Mouse (Mus musculus) spleen, adult 2 months (tissue): Measurements from ENCODE around the gene Acvr1. TPM values are rescaled to one million over a fixed set of nuclear protein-coding genes. Genes with fewer than 3 reads are reported as not detected.

Experiments
- DNase-seq, 2 experiments: peaks; one replicate each; pipeline versions ENCODE4 v3.0.0 to v3.0.0-alpha.2; 2012 to 2021; ENCODE audit warnings: low spot score in 2 of 2, low read depth in 1 of 2
- H3K27ac ChIP-seq: fragments of 200-500 bp; 2 replicates; pipeline ENCODE4 v1.5.1; 2012; ENCODE audit warnings: low read length, inconsistent platforms; ENCODE audit not compliant: insufficient read depth
- H3K27me3 ChIP-seq: fragments of 200-500 bp; 2 replicates; pipeline ENCODE4 v1.6.1; 2012; ENCODE audit warnings: mild to moderate bottlenecking, moderate library complexity, low read length, inconsistent platforms; ENCODE audit not compliant: control insufficient read depth, insufficient read depth
- H3K36me3 ChIP-seq: fragments of 200-500 bp; 2 replicates; pipeline ENCODE4 v1.6.1; 2012; ENCODE audit warnings: mild to moderate bottlenecking, low read length, inconsistent platforms; ENCODE audit not compliant: control insufficient read depth, insufficient read depth
- H3K4me1 ChIP-seq: fragments of 200-500 bp; 2 replicates; pipeline ENCODE4 v1.6.1; 2011; ENCODE audit warnings: inconsistent platforms; ENCODE audit not compliant: control insufficient read depth, insufficient read depth, insufficient read length
- H3K4me3 ChIP-seq: fragments of 200-500 bp; 2 replicates; pipeline ENCODE4 v1.5.1; 2011; ENCODE audit warnings: mild to moderate bottlenecking, inconsistent platforms; ENCODE audit not compliant: insufficient read depth, insufficient read length; ENCODE audit errors: extremely low read depth
- CTCF ChIP-seq: fragments of 200-500 bp; IDR thresholded peaks from 2 replicates; pipeline ENCODE4 v1.5.1; 2011; ENCODE audit warnings: mild to moderate bottlenecking, inconsistent platforms; ENCODE audit not compliant: insufficient read depth, insufficient read length, insufficient replicate concordance; ENCODE audit errors: extremely low read depth
- POLR2A ChIP-seq: fragments of 200-500 bp; IDR thresholded peaks from 2 replicates; pipeline ENCODE4 v1.6.1; 2011; ENCODE audit warnings: low read depth, low read length, inconsistent platforms
- WGBS: fragments of 180-500 bp; shearing (Covaris S2); methylation state at CpG from one replicate; pipeline ENCODE4 v1.1.7; 2018; 5-methylcytosine and 5-hydroxymethylcytosine counted together
- polyA plus RNA-seq: library from polyadenylated mRNA; depleted of rRNA; stranded (reverse); fragments of >200 nt; gene quantifications from 2 replicates; pipeline ENCODE4 v1.2.3, GENCODE M21; 2012

Gene Acvr1
- polyA plus RNA-seq, 1 experiment, result 1.8 TPM

DNA sequence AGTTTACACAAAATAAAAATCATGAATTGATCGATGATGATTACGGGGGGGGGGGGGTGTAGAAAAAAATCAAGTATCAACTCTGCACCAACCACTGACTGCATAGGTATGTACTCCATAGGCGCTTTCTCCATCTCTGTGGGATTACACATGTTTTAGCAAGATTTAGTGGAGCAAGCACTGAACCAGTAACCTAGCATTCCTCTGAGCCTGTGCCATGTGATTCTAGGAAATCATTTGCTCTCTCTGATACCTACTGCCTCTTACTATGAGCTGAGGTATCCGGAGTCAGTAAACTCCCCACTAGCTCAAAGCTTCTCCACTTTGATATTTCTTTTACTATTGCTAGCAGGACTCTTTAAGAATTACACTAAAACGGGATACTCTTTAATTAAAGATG, 43.1 kb downstream of the Acvr1 start:
- no peak for DNase-seq
- TF ChIP-seq POLR2A (no peak), CTCF (no peak)
- Histone ChIP-seq H3K27me3 (no peaks in the 10 kb centered on the region), H3K4me3 (no peak overlapping the region), H3K27ac (no peak overlapping the region), H3K4me1 (no peaks in the 10 kb centered on the region), H3K36me3 (no peaks in the 10 kb centered on the region)
- WGBS, result 93% methylated on average over 5 of the region's 5 CpGs

DNA sequence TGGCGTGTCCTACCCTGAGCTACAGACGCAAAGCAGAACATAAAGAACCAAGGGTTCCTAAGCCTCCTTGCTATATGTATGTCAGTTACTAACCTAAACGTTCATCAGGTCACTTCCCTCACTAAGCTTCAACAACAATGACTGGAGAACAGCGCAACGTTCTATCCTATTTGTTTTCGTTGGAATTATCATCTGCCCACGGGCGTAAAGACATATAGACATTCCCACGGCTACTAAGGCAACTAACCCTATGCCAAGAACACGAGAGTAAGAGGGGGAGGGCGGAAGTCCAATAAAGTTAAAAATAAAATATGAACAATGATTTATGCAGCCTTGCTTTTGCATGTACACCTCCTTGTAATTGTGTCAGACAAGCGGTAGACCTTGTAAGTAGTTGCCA, 43.9 kb downstream of the Acvr1 start:
- TF ChIP-seq POLR2A, result no peak
- TF ChIP-seq CTCF, result no peak
- Histone ChIP-seq H3K27me3 (no peaks in the 10 kb centered on the region), H3K4me1 (no peaks in the 10 kb centered on the region), H3K36me3 (no peaks in the 10 kb centered on the region), H3K4me3 (no peak overlapping the region), H3K27ac (no peak overlapping the region)
- DNase-seq, result no peak
- 89% methylated on average over 12 of the region's 12 CpGs for WGBS

DNA sequence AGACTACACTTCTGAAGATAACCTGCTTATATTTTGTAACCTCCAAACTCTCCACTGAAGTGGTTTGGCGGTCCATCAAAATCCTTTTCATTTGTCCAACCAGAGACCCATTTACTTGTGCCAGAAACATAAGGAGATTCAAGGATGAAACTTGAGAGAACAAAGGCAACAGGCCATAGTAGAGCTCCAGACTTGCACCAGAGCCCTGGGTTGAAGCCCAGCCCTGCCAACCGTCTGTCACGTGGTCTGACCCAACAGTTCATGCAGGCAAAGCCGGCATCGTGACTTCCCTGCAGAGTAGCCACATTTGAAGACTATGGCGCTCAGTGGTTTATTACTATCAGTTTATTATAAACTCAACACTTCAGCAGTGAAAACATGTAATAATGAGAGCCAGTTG, 45.3 kb downstream of the Acvr1 start:
- no peaks in the 10 kb centered on the region for H3K36me3 ChIP-seq
- no peak overlapping the region for H3K4me3 ChIP-seq
- TF ChIP-seq POLR2A (no peak), CTCF (no peak)
- H3K27me3 ChIP-seq, result no peaks in the 10 kb centered on the region
- DNase-seq, result no peak
- 94% methylated on average over 6 of the region's 6 CpGs for WGBS
- no peaks in the 10 kb centered on the region for H3K4me1 ChIP-seq
- H3K27ac ChIP-seq, result no peak overlapping the region

DNA sequence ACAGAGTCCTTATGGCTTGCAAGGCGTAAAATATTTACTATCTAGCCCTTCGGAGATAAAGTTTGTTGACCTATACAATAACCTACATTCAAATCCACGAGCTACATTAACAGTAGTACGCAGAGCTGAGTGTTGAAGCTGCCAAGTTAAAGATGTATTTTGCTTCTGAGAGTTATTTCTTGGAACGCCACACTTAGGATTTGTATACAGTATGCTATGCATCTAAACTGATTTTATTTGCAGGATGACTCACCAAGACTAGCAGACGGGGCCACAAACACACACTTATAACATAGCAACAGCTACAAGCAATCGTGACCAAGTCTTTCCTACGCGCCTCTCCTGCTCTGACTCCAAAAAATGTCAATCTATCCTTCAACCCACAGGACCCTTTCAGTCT, 46.2 kb downstream of the Acvr1 start:
- TF ChIP-seq POLR2A (no peak), CTCF (no peak)
- H3K27ac ChIP-seq, result no peak overlapping the region
- H3K4me1 ChIP-seq, result no peaks in the 10 kb centered on the region
- 90% methylated on average over 9 of the region's 9 CpGs for WGBS
- DNase-seq, result no peak
- H3K27me3 ChIP-seq, result no peaks in the 10 kb centered on the region
- no peak overlapping the region for H3K4me3 ChIP-seq
- no peaks in the 10 kb centered on the region for H3K36me3 ChIP-seq

DNA sequence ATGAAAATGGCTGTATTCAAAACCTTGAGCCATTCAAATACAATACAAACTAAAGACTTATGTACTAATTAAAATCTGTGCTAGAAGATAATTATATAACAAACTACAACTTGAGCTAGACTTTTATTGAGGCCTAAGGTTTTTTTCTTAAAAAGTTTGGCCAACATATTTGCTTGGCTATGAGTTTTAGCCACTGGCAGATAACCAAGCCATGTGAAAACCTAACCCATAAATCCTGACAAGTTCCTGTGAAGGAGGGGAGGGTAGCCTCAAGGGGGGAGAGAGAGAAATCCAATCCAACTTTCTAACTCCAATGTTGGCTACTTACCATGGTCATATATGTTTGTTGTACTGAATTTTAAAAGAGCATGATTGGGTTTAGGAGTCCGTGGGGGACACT, 48.4 kb downstream of the Acvr1 start:
- no peak for DNase-seq
- no peak for TF ChIP-seq POLR2A
- TF ChIP-seq CTCF, result no peak
- Histone ChIP-seq H3K4me3 (no peak overlapping the region), H3K27me3 (no peaks in the 10 kb centered on the region), H3K36me3 (no peaks in the 10 kb centered on the region), H3K4me1 (no peaks in the 10 kb centered on the region), H3K27ac (no peak overlapping the region)
- WGBS, result 95% methylated on average over 1 of the region's 1 CpGs

DNA sequence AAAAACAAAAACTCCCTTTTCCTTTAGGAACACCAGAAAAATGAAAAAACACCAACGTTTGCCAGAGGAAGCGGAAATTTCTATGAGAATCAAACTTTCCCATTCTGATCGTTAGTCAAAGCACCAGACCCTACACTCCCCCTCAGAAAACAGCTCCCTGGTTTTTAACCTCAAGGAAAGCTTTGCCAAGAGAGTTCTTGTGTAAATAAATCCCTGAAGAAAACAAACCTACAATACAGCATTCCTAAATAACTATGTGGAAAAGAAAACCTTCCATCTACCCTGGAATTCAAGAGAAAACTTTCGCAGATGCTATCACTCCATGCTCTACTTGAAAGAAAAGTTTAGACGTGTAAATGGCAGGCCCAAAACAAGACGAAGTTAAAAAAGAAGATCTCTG, 50.0 kb downstream of the Acvr1 start:
- Histone ChIP-seq H3K27ac (no peak overlapping the region), H3K4me1 (no peaks in the 10 kb centered on the region), H3K36me3 (no peaks in the 10 kb centered on the region), H3K4me3 (no peak overlapping the region), H3K27me3 (no peaks in the 10 kb centered on the region)
- TF ChIP-seq CTCF (no peak), POLR2A (no peak)
- 75% methylated on average over 6 of the region's 6 CpGs for WGBS
- DNase-seq, result no peak

DNA sequence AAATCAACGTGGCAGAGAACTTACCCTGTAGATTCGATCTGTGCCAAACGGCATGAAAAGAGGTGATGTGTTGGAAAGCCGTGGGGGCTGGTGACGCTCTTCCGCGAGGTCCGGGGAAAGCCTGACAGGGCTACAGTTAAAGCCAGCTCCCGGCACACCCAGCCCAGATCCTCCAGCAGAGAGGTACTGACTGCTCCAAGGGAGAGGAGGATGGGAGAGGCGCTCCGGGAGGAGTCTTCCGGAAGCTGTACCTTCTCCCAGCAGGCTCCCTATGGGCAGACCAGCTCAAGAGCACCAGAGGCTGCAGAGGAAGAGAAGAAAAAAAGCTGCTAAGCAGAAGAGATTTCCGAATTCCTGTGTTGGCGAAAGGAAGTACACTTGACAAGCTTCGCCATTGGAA, 51.0 kb downstream of the Acvr1 start:
- Histone ChIP-seq H3K4me1 (no peaks in the 10 kb centered on the region), H3K27ac (no peak overlapping the region), H3K27me3 (no peaks in the 10 kb centered on the region), H3K36me3 (no peaks in the 10 kb centered on the region), H3K4me3 (no peak overlapping the region)
- TF ChIP-seq CTCF (no peak), POLR2A (no peak)
- whole genome bisulfite sequencing, result 75% methylated on average over 15 of the region's 15 CpGs
- DNase-seq, result no peak

DNA sequence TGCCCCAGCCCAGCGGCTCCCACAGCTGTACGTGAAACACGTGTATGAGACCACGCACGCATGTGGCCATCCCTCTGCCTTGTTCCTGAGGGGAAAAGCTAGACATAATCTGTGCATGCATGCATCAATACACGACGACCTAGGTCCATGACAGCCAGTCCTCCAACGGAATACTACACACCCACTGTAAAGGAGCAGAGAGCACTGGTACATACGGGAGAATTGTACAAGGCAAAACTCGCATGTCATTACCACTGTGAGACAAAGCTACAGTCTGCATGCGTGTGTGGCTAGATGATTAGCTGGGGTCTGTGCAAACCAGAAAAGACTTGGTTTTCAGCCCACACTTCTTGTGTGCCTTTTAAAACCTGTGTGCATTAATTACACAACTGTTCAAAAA, 52.5 kb downstream of the Acvr1 start:
- Histone ChIP-seq H3K36me3 (no peaks in the 10 kb centered on the region), H3K4me1 (no peaks in the 10 kb centered on the region), H3K4me3 (no peak overlapping the region), H3K27ac (no peak overlapping the region), H3K27me3 (no peaks in the 10 kb centered on the region)
- TF ChIP-seq POLR2A, result no peak
- no peak for TF ChIP-seq CTCF
- no peak for DNase-seq
- 95% methylated on average over 11 of the region's 11 CpGs for WGBS
